Mouse (Mus musculus): ENCODE measurements around the gene Ip6k1. TPM values are rescaled to one million over a fixed set of nuclear protein-coding genes. Genes with fewer than 3 reads are reported as not detected.

The Ip6k1 gene
- total and polyA plus RNA-seq, 3 experiments: 31.8 to 59.1 (median 37.2) TPM

- Histone ChIP-seq H3K9me3 (replicated peaks; ENCODE audit: insufficient read depth, low read length) (no peaks in the 10 kb centered on the region), H3K27ac (ENCODE audit: control insufficient read depth, low read depth, low read length) (no peak overlapping the region), H3K27me3 (ENCODE audit: control insufficient read depth in 1 of 2, insufficient read depth in 2 of 2, low read length in 2 of 2) (no peaks in the 10 kb centered on the region), H3K9ac (ENCODE audit: control insufficient read depth, low read depth, low read length, poor library complexity, severe bottlenecking) (no peak overlapping the region), H3K79me2 (ENCODE audit: control insufficient read depth, insufficient read depth, low read length, poor library complexity) (no peaks in the 10 kb centered on the region), H3K4me3 (ENCODE audit: control insufficient read depth in 1 of 2, insufficient read depth in 1 of 2, low read depth in 2 of 2, low read length in 2 of 2) (no peak overlapping the region), H3K4me1 (ENCODE audit: control insufficient read depth in 1 of 2, insufficient read depth in 2 of 2, low read length in 2 of 2) (no peaks in the 10 kb centered on the region), H3K36me3 (ENCODE audit: control insufficient read depth in 1 of 2, insufficient read depth in 2 of 2, low read length in 2 of 2) (no peaks in the 10 kb centered on the region; a peak in 1 of 4 replicates)
- no peak for DNase-seq (ENCODE audit: low read depth, low spot score)
- TF ChIP-seq TBP (IDR thresholded peaks at IDR 0.05; ENCODE audit: low read depth, low read length) (no peak), SMC3 (IDR thresholded peaks at IDR 0.05; ENCODE audit: low read depth, low read length) (0 out of 2 replicates have a peak, but pooled peaks have one; percentile 12), CTCF (IDR thresholded peaks at IDR 0.05 in 2 of 3, conservative IDR thresholded peaks at IDR 0.05 in 1 of 3; ENCODE audit: control insufficient read depth in 1 of 3, insufficient read depth in 1 of 3, low read depth in 2 of 3, low read length in 3 of 3, poor library complexity in 1 of 3, severe bottlenecking in 1 of 3) (peak in 2 of 3 experiments; percentile 16 to 26; a peak in 3 of 6 replicates), RAD21 (IDR thresholded peaks at IDR 0.05; ENCODE audit: low read depth, low read length) (peak; percentile 0; the same call in 1 of the 2 replicates)
Measured at GRCm38 (mm10) chr9:108067199-108067598, 64.9 kb downstream of the Ip6k1 start.

- TF ChIP-seq ZC3H11A (IDR thresholded peaks at IDR 0.05; ENCODE audit: low read depth, low read length) (peak; percentile 80), MAFK (IDR thresholded peaks at IDR 0.05; ENCODE audit: borderline replicate concordance, low read depth, low read length) (no peak), HCFC1 (IDR thresholded peaks at IDR 0.05; ENCODE audit: low read depth, low read length) (no peak), CTCF (IDR thresholded peaks at IDR 0.05 in 2 of 3, conservative IDR thresholded peaks at IDR 0.05 in 1 of 3; ENCODE audit: control insufficient read depth in 1 of 3, insufficient read depth in 1 of 3, low read depth in 2 of 3, low read length in 3 of 3, poor library complexity in 1 of 3, severe bottlenecking in 1 of 3) (peak; percentile 82 to 99 (median 95)), RAD21 (IDR thresholded peaks at IDR 0.05; ENCODE audit: low read depth, low read length) (peak; percentile 85), POLR2AphosphoS5 (IDR thresholded peaks at IDR 0.05; ENCODE audit: borderline replicate concordance, low read depth, low read length) (no peak), SMC3 (IDR thresholded peaks at IDR 0.05; ENCODE audit: low read depth, low read length) (peak; percentile 86)
- Histone ChIP-seq H3K27me3 (ENCODE audit: control insufficient read depth in 1 of 2, insufficient read depth in 2 of 2, low read length in 2 of 2) (no peaks in the 10 kb centered on the region), H3K79me2 (ENCODE audit: control insufficient read depth, insufficient read depth, low read length, poor library complexity) (no peaks in the 10 kb centered on the region), H3K9me3 (replicated peaks; ENCODE audit: insufficient read depth, low read length) (no peaks in the 10 kb centered on the region), H3K36me3 (ENCODE audit: control insufficient read depth in 1 of 2, insufficient read depth in 2 of 2, low read length in 2 of 2) (no peaks in the 10 kb centered on the region; a peak in 1 of 4 replicates), H3K4me3 (ENCODE audit: control insufficient read depth in 1 of 2, insufficient read depth in 1 of 2, low read depth in 2 of 2, low read length in 2 of 2) (no peak overlapping the region), H3K27ac (ENCODE audit: control insufficient read depth, low read depth, low read length) (no peak overlapping the region), H3K4me1 (ENCODE audit: control insufficient read depth in 1 of 2, insufficient read depth in 2 of 2, low read length in 2 of 2) (no peaks in the 10 kb centered on the region), H3K9ac (ENCODE audit: control insufficient read depth, low read depth, low read length, poor library complexity, severe bottlenecking) (no peak overlapping the region)
- DNase-seq (ENCODE audit: low read depth, low spot score): peak; percentile 90
Measured at GRCm38 (mm10) chr9:108067900-108068299, 65.6 kb downstream of the Ip6k1 start.

GRCm38 (mm10) chr9:108069007-108069406 is 66.7 kb downstream of the Ip6k1 start:
- Histone ChIP-seq H3K4me3 (ENCODE audit: control insufficient read depth in 1 of 2, insufficient read depth in 1 of 2, low read depth in 2 of 2, low read length in 2 of 2) (no peak overlapping the region), H3K27ac (ENCODE audit: control insufficient read depth, low read depth, low read length) (no peak overlapping the region), H3K79me2 (ENCODE audit: control insufficient read depth, insufficient read depth, low read length, poor library complexity) (no peaks in the 10 kb centered on the region), H3K27me3 (ENCODE audit: control insufficient read depth in 1 of 2, insufficient read depth in 2 of 2, low read length in 2 of 2) (no peaks in the 10 kb centered on the region), H3K9ac (ENCODE audit: control insufficient read depth, low read depth, low read length, poor library complexity, severe bottlenecking) (no peak overlapping the region), H3K4me1 (ENCODE audit: control insufficient read depth in 1 of 2, insufficient read depth in 2 of 2, low read length in 2 of 2) (no peaks in the 10 kb centered on the region), H3K9me3 (replicated peaks; ENCODE audit: insufficient read depth, low read length) (no peaks in the 10 kb centered on the region), H3K36me3 (ENCODE audit: control insufficient read depth in 1 of 2, insufficient read depth in 2 of 2, low read length in 2 of 2) (no peaks in the 10 kb centered on the region; a peak in 1 of 4 replicates)
- DNase-seq (ENCODE audit: low read depth, low spot score): no peak
- TF ChIP-seq POLR2AphosphoS2 (IDR thresholded peaks at IDR 0.05; ENCODE audit: low read length) (no peak), RAD21 (IDR thresholded peaks at IDR 0.05; ENCODE audit: low read depth, low read length) (no peak), ZKSCAN1 (IDR thresholded peaks at IDR 0.05; ENCODE audit: low read depth, low read length) (no peak), JUND (IDR thresholded peaks at IDR 0.05; ENCODE audit: low read depth, low read length) (no peak), POLR2AphosphoS5 (IDR thresholded peaks at IDR 0.05; ENCODE audit: borderline replicate concordance, low read depth, low read length) (no peak), ZNF384 (IDR thresholded peaks at IDR 0.05; ENCODE audit: low read depth, low read length) (no peak), MAFK (IDR thresholded peaks at IDR 0.05; ENCODE audit: borderline replicate concordance, low read depth, low read length) (no peak), ELF1 (IDR thresholded peaks at IDR 0.05; ENCODE audit: low read depth, low read length) (no peak), MAX (IDR thresholded peaks at IDR 0.05; ENCODE audit: low read length) (no peak), POLR2A (IDR thresholded peaks at IDR 0.05; ENCODE audit: control insufficient read depth in 1 of 2, insufficient read depth in 1 of 2, low read depth in 1 of 2, low read length in 2 of 2, poor library complexity in 1 of 2) (no peak), HCFC1 (IDR thresholded peaks at IDR 0.05; ENCODE audit: low read depth, low read length) (no peak), USF1 (IDR thresholded peaks at IDR 0.05; ENCODE audit: low read depth, low read length) (no peak), KAT2A (conservative IDR thresholded peaks at IDR 0.05; ENCODE audit: low read depth, low read length) (no peak), MYC (IDR thresholded peaks at IDR 0.05; ENCODE audit: low read depth, low read length) (no peak)

Measured in MEL (cell line).